Mouse (Mus musculus): ENCODE measurements around the gene Map3k10. TPM values are rescaled to one million over a fixed set of nuclear protein-coding genes. Genes with fewer than 3 reads are reported as not detected.

Gene Map3k10
- polyA plus RNA-seq, 1 experiment: 20.1 TPM

DNA sequence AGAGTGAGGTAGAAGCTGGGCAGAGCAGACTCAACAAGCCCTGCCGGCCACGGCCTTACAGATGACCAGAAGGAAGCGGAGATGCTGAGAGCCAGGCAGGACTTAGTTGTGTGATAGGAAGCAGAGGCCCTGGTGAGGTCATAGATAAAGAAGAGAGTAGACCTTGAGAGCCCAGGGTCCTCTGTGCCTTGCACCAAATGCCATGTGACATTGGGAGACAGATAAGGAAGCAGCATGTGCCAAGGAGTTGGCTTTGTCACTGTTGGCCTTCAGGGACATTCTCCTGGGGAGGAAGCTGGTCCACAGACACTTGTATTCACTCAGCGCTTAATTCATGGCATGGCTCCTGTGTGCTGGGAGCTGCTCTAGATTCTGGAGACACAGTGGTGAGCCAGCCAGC, 65.1 kb downstream of the Map3k10 start:
- DNase-seq (ENCODE audit: low read depth): no peak

DNA sequence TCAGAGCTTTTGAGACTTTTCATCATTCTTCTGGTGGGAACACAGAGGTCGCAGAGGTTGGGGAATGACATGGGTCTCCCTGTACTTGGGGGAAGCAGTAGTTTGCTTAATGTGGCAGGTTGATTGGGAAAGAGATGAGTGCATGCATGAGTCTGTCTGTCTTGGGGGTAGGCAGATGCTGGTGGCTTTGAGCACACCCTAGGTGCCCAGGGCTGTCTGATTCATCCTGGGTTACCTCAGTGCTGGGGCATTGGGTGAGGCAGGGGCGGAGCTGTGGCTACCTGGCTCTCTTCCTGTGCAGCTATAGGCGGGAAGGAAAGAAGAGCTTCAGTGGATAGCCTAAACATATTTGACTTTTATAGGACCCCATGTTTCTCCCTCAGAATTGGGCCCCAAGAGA, 66.3 kb downstream of the Map3k10 start:
- no peak for DNase-seq (ENCODE audit: low read depth)

DNA sequence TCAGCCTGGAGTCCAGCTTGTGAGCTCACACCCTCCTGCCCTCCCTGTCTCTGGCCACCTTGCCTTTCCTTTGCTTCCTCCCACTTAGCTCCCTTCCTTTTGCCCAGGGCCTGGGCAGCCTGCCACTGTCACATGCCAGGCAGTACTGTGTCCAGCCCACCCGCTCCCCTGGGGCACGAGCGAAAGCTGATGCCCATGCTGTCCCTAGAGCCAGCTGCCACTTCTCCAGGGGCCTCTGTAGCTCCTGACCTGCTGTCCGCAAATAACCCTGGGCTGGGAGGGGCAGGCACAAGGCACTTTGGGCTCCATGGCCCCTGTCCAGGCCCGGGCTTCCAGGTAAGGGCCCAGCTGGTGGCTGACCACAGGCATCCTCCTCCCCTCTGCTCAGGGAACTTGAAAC, 66.8 kb downstream of the Map3k10 start:
- DNase-seq (ENCODE audit: low read depth): no peak

DNA sequence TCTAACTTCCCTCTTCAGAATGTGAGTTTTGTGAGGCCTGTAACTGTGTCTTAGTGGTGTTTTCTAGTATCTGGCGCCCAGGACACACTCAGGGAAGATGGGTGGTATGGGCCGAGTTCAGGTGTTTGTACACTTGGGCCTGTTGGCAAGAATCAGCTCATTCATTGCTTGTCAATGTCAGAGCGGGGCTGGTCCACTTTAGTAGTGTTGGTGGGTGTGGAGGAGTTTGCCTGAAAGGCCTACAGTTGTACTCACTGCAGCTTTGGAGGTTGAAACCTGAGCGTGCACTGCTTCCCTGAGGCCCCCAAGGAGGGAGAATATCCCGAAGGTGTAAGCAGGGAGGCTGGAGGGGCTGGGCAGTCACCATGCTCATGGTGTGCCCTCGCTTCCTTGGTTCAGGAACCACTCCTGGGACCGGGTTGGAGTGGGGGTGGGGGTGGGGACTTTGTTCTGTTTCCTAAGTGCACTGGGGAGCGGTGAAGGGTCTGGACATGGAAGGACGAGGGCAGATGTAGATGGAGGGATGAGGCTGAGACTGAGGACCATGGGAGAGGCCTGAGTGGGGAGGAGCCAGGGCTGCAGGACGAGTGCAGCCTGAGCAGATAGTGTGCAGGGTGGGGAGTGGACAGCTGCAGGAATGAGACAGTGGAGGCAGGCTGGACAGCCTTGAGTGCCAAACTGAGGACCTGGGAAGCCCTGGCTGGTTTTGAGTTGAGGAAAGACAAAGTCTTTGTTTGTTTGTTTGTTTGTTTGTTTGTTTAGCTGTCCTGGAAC, 67.7 kb downstream of the Map3k10 start:
- DNase-seq (ENCODE audit: low read depth): no peak

Other genes starting within 250 kb of the Map3k10 start
- 0.23 and 0.32 TPM in 2 replicates for gene Sptbn4, start 226.9 kb downstream of the Map3k10 start, polyA plus RNA-seq (2012; rRNA removed)
- 95.5 and 103 TPM in 2 replicates for gene Blvrb, start 226.6 kb downstream of the Map3k10 start, polyA plus RNA-seq (2012; rRNA removed)
- 9.6 and 10.0 TPM in 2 replicates for gene Sertad3, start 200.8 kb downstream of the Map3k10 start, polyA plus RNA-seq (2012; rRNA removed)
- gene Sertad1, start 187.7 kb downstream of the Map3k10 start, polyA plus RNA-seq (2012; rRNA removed): 23.0 and 23.7 TPM in 2 replicates
- gene Prx, start 175.3 kb downstream of the Map3k10 start, polyA plus RNA-seq (2012; rRNA removed): 2.0 TPM in 2 replicates
- gene Hipk4, start 151.3 kb downstream of the Map3k10 start, polyA plus RNA-seq (2012; rRNA removed): 1.2 and 1.3 TPM in 2 replicates
- gene Pld3, start 121.4 kb downstream of the Map3k10 start, polyA plus RNA-seq (2012; rRNA removed): 159 and 188 TPM in 2 replicates
- 17.0 and 17.7 TPM in 2 replicates for gene 2310022A10Rik, start 121.4 kb downstream of the Map3k10 start, polyA plus RNA-seq (2012; rRNA removed)
- gene Akt2, start 83.0 kb downstream of the Map3k10 start, polyA plus RNA-seq (2012; rRNA removed): 143 and 174 TPM in 2 replicates
- gene Ttc9b, start 20.7 kb downstream of the Map3k10 start, polyA plus RNA-seq (2012; rRNA removed): not detected in 2 replicates
- 0.51 and 0.85 TPM in 2 replicates for gene Zfp607b, start 14.7 kb upstream of the Map3k10 start, polyA plus RNA-seq (2012; rRNA removed)
- gene Zfp60, start 56.8 kb upstream of the Map3k10 start, polyA plus RNA-seq (2012; rRNA removed): 3.3 and 3.4 TPM in 2 replicates
- gene Zfp626, start 132.6 kb upstream of the Map3k10 start, polyA plus RNA-seq (2012; rRNA removed): 1.4 and 1.8 TPM in 2 replicates
- gene Zfp59, start 164.0 kb upstream of the Map3k10 start, polyA plus RNA-seq (2012; rRNA removed): 1.3 and 1.4 TPM in 2 replicates
- 0.86 and 1.3 TPM in 2 replicates for gene Zfp607a, start 182.9 kb upstream of the Map3k10 start, polyA plus RNA-seq (2012; rRNA removed)

Measured in gonadal fat pad, adult 2 months (tissue).